Mouse (Mus musculus): ENCODE measurements at regions not wholly inside any gene's neighbourhood (a gene's known extent, or its start where the extent isn't known, plus 50 kb on each side); places are given as distances from the start of the nearest gene placed in this dataset.
A peak's percentile ranks its signal among the peaks of the same experiment; 100 is the strongest.

GRCm38 (mm10) chr11:6759578-6759977 lies 77.9 kb downstream of the Gm11983 start:
- no peaks in the 10 kb centered on the region for H3K4me1 ChIP-seq (ENCODE audit: control insufficient read depth, insufficient read depth, low read length)
- no peaks in the 10 kb centered on the region for H3K27me3 ChIP-seq (ENCODE audit: control insufficient read depth, insufficient read depth, low read length)
- TF ChIP-seq POLR2A (IDR thresholded peaks at IDR 0.05; ENCODE audit: borderline replicate concordance, insufficient read depth, low read length) (no peak), CTCF (IDR thresholded peaks at IDR 0.05; ENCODE audit: borderline replicate concordance, insufficient read depth, low read depth, low read length) (no peak)
- H3K4me3 ChIP-seq (replicated peaks; ENCODE audit: insufficient read depth, low read depth, low read length), result no peak overlapping the region
- no peak for DNase-seq
- WGBS, result 85% methylated on average over 4 of the region's 4 CpGs
- H3K27ac ChIP-seq (ENCODE audit: insufficient read depth, low read length), result no peak overlapping the region

GRCm38 (mm10) chr11:6739439-6739838 lies 81.1 kb downstream of the Ramp3 start:
- Histone ChIP-seq H3K27ac (ENCODE audit: insufficient read depth, low read length) (no peak overlapping the region), H3K4me1 (ENCODE audit: control insufficient read depth, insufficient read depth, low read length) (peaks cover 10% of the 10 kb centered on the region), H3K4me3 (replicated peaks; ENCODE audit: insufficient read depth, low read depth, low read length) (no peak overlapping the region), H3K27me3 (ENCODE audit: control insufficient read depth, insufficient read depth, low read length) (no peaks in the 10 kb centered on the region)
- 94% methylated on average over 5 of the region's 5 CpGs for WGBS
- DNase-seq, result no peak
- TF ChIP-seq CTCF (IDR thresholded peaks at IDR 0.05; ENCODE audit: borderline replicate concordance, insufficient read depth, low read depth, low read length), result no peak
- no peak for TF ChIP-seq POLR2A (IDR thresholded peaks at IDR 0.05; ENCODE audit: borderline replicate concordance, insufficient read depth, low read length)

GRCm38 (mm10) chr11:6738581-6738980 lies 80.3 kb downstream of the Ramp3 start:
- TF ChIP-seq CTCF (IDR thresholded peaks at IDR 0.05; ENCODE audit: borderline replicate concordance, insufficient read depth, low read depth, low read length), result no peak
- TF ChIP-seq POLR2A (IDR thresholded peaks at IDR 0.05; ENCODE audit: borderline replicate concordance, insufficient read depth, low read length), result no peak
- WGBS, result 84% methylated on average over 3 of the region's 3 CpGs
- H3K4me3 ChIP-seq (replicated peaks; ENCODE audit: insufficient read depth, low read depth, low read length), result no peak overlapping the region

GRCm38 (mm10) chr11:6738163-6738562 lies 79.8 kb downstream of the Ramp3 start:
- Histone ChIP-seq H3K27me3 (ENCODE audit: control insufficient read depth, insufficient read depth, low read length) (no peaks in the 10 kb centered on the region), H3K4me1 (ENCODE audit: control insufficient read depth, insufficient read depth, low read length) (peaks cover 10% of the 10 kb centered on the region), H3K27ac (ENCODE audit: insufficient read depth, low read length) (no peak overlapping the region), H3K4me3 (replicated peaks; ENCODE audit: insufficient read depth, low read depth, low read length) (no peak overlapping the region)
- 72% methylated on average over 3 of the region's 3 CpGs for whole genome bisulfite sequencing
- no peak for DNase-seq
- TF ChIP-seq POLR2A (IDR thresholded peaks at IDR 0.05; ENCODE audit: borderline replicate concordance, insufficient read depth, low read length) (no peak), CTCF (IDR thresholded peaks at IDR 0.05; ENCODE audit: borderline replicate concordance, insufficient read depth, low read depth, low read length) (no peak)

More at GRCm38 (mm10) chr11:6738581-6738980, 80.3 kb downstream of the Ramp3 start:
- Histone ChIP-seq H3K27me3 (ENCODE audit: control insufficient read depth, insufficient read depth, low read length) (no peaks in the 10 kb centered on the region), H3K27ac (ENCODE audit: insufficient read depth, low read length) (no peak overlapping the region), H3K4me1 (ENCODE audit: control insufficient read depth, insufficient read depth, low read length) (peaks cover 10% of the 10 kb centered on the region)
- no peak for DNase-seq

GRCm38 (mm10) chr11:6734746-6735430 lies 76.6 kb downstream of the Ramp3 start:
- 35% methylated on average over 7 of the region's 7 CpGs for WGBS
- TF ChIP-seq CTCF (IDR thresholded peaks at IDR 0.05; ENCODE audit: borderline replicate concordance, insufficient read depth, low read depth, low read length) (no peak), POLR2A (IDR thresholded peaks at IDR 0.05; ENCODE audit: borderline replicate concordance, insufficient read depth, low read length) (no peak)
- peaks cover 10% of the 10 kb centered on the region for H3K4me1 ChIP-seq (ENCODE audit: control insufficient read depth, insufficient read depth, low read length)
- H3K27ac ChIP-seq (ENCODE audit: insufficient read depth, low read length), result no peak overlapping the region
- no peaks in the 10 kb centered on the region for H3K27me3 ChIP-seq (ENCODE audit: control insufficient read depth, insufficient read depth, low read length)
- H3K4me3 ChIP-seq (replicated peaks; ENCODE audit: insufficient read depth, low read depth, low read length), result no peak overlapping the region
- DNase-seq, result peak; percentile 54 to 55

- no peak overlapping the region for H3K27ac ChIP-seq (ENCODE audit: insufficient read depth, low read length)
- TF ChIP-seq CTCF (IDR thresholded peaks at IDR 0.05; ENCODE audit: borderline replicate concordance, insufficient read depth, low read depth, low read length), result no peak
- no peak for TF ChIP-seq POLR2A (IDR thresholded peaks at IDR 0.05; ENCODE audit: borderline replicate concordance, insufficient read depth, low read length)
- WGBS, result 88% methylated on average over 5 of the region's 5 CpGs
Observed at GRCm38 (mm10) chr11:6731505-6731904, 73.2 kb downstream of the Ramp3 start.

More at GRCm38 (mm10) chr11:6731505-6731904, 73.2 kb downstream of the Ramp3 start:
- Histone ChIP-seq H3K4me1 (ENCODE audit: control insufficient read depth, insufficient read depth, low read length) (peaks cover 10% of the 10 kb centered on the region), H3K27me3 (ENCODE audit: control insufficient read depth, insufficient read depth, low read length) (no peaks in the 10 kb centered on the region), H3K4me3 (replicated peaks; ENCODE audit: insufficient read depth, low read depth, low read length) (no peak overlapping the region)
- no peak for DNase-seq

All from cerebellum, adult 2 months (tissue).